Mouse (Mus musculus) bone marrow, adult 2 months (tissue): Measurements from ENCODE around the gene Gm11127. TPM values are rescaled to one million over a fixed set of nuclear protein-coding genes. Genes with fewer than 3 reads are reported as not detected.

Experiments
- H3K27ac ChIP-seq: fragments of 200-500 bp; 2 replicates; pipeline ENCODE4 v1.5.1; 2012; ENCODE audit warnings: low read depth, mild to moderate bottlenecking, control low read depth, inconsistent platforms, low read length; ENCODE audit not compliant: control insufficient read depth, poor library complexity, insufficient read depth
- H3K4me1 ChIP-seq: fragments of 200-500 bp; 2 replicates; pipeline ENCODE4 v1.6.1; 2011; ENCODE audit warnings: low read length; ENCODE audit not compliant: control insufficient read depth, insufficient read depth
- H3K4me3 ChIP-seq: fragments of 200-500 bp; replicated peaks from 2 replicates; pipeline ENCODE3; 2011; ENCODE audit warnings: mild to moderate bottlenecking, low read depth, low read length, control low read depth; ENCODE audit not compliant: control insufficient read depth
- CTCF ChIP-seq: fragments of 200-500 bp; IDR thresholded peaks from 2 replicates; pipeline ENCODE4 v1.5.1; 2011; ENCODE audit warnings: low read length, control low read depth; ENCODE audit not compliant: control insufficient read depth, insufficient read depth
- POLR2A ChIP-seq: fragments of 200-500 bp; IDR thresholded peaks from 2 replicates; pipeline ENCODE4 v1.6.1; 2011; ENCODE audit warnings: low read depth, mild to moderate bottlenecking, control low read depth, low read length, borderline replicate concordance; ENCODE audit not compliant: control insufficient read depth
- WGBS: fragments of 180-500 bp; shearing (Covaris S2); methylation state at CpG from one replicate; pipeline ENCODE4 v1.1.7; 2018; 5-methylcytosine and 5-hydroxymethylcytosine counted together
- polyA plus RNA-seq: library from polyadenylated mRNA; stranded (reverse); fragments of >200 nt; gene quantifications from 2 replicates; pipeline ENCODE4 v1.2.4, GENCODE M21; 2011; ENCODE audit warnings: low replicate concordance; ENCODE audit not compliant: missing spikeins, insufficient read depth, insufficient read length

The Gm11127 gene
- polyA plus RNA-seq, 1 experiment: not detected

- 30% methylated on average over 9 of the region's 9 CpGs for WGBS
- peak overlapping the region; percentile 78 for H3K27ac ChIP-seq
- H3K4me3 ChIP-seq: peak overlapping the region; percentile 43
- TF ChIP-seq CTCF (no peak), POLR2A (no peak)
- H3K4me1 ChIP-seq: peaks cover 13% of the 10 kb centered on the region
These were observed 34.2 kb downstream of the Gm11127 start for GRCm38 (mm10) chr17:36023710-36024654.

GRCm38 (mm10) chr17:36022922-36023321, 35.2 kb downstream of the Gm11127 start:
- TF ChIP-seq POLR2A (no peak), CTCF (no peak)
- 86% methylated on average over 6 of the region's 6 CpGs for WGBS
- Histone ChIP-seq H3K4me1 (peaks cover 13% of the 10 kb centered on the region), H3K27ac (peak overlapping the region; percentile 41), H3K4me3 (no peak overlapping the region)

GRCm38 (mm10) chr17:36022098-36022497, 36.1 kb downstream of the Gm11127 start:
- peaks cover 13% of the 10 kb centered on the region for H3K4me1 ChIP-seq

GRCm38 (mm10) chr17:36021309-36021708, 36.9 kb downstream of the Gm11127 start:
- no peak for TF ChIP-seq CTCF
- no peak for TF ChIP-seq POLR2A
- Histone ChIP-seq H3K4me3 (no peak overlapping the region), H3K4me1 (peaks cover 13% of the 10 kb centered on the region), H3K27ac (peak overlapping the region; percentile 65)
- WGBS: 71% methylated on average over 1 of the region's 1 CpGs

More at GRCm38 (mm10) chr17:36022098-36022497, 36.1 kb downstream of the Gm11127 start:
- TF ChIP-seq CTCF: no peak
- WGBS: 71% methylated on average over 9 of the region's 9 CpGs
- no peak overlapping the region for H3K4me3 ChIP-seq
- peak overlapping the region; percentile 20 for H3K27ac ChIP-seq

DNA sequence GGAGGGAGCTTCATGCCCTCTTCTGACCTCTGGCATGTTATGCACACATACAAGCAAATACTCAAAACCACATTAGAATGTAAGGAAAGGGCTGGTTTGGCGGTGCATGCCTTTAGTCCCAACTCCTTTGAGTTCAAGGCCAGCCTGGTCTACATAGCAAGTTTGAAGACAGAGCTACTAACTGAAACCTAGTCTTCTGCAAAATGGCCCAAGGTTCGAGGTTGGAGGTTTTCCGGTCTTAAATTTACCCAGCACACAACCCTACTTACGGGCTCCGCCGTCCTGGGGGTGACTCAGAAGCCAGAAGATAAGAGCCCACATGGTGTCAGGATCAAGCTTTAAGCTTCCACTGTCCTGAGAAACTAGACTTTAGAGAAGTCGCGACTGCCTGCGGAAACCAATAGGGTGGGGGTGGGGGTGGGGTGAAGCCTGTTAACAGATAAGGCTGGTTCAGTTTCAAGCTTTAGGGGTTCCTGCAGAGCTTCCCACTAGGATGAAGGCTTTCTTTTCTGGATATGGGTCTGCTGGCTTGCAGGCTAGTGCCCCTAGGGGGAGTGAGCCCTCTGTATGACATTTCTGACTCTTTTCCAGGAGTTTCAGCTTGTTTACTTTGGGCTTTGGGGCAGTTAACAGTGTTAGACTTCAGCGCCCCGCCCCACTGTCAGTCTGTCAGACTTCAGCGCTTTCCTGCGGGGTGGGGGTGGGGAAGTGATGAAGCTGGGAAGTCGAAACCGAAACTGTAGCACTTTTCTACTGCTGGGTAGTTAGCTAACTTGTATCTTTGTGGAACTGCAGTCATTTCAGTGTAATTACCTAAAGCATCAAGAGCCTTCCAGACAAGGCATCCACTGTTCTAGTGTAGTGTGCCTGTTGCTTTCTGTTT, 37.7 kb downstream of the Gm11127 start, which contains the start of gene H2-T24:
Gene H2-T24, minus strand, starts transcription at position 370 of the 883 bp plus-strand sequence.
- TF ChIP-seq CTCF (no peak), POLR2A (peak; percentile 49)
- H3K4me3 ChIP-seq: peak within 1 kb of the TSS; percentile 86
- peaks cover 13% of the 10 kb centered on the region for H3K4me1 ChIP-seq
- WGBS: 1% methylated on average over 15 of the region's 15 CpGs
- H3K27ac ChIP-seq: peak within 1 kb of the TSS; percentile 92

DNA sequence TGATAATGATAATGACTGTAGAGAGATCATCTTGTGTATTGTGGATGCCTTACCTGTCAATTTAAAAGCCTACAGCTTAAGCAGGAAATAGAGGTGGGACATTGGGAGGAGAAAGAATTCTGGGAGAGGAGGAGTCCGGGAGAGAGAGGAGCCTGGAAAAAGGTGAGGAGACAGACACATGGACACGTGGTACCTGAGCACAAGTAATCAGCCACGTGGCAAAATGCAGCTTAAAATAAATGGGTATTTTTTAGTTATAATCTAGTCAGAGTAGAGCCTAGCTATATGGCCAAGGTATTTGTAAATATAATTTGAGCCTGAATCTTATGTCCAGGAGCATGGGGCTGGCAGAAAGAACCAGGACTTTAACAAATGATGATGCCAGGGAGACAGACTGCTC, 38.7 kb downstream of the Gm11127 start:
- H3K27ac ChIP-seq: peak overlapping the region; percentile 92; the same call in 1 of the 2 replicates
- WGBS: 24% methylated on average over 3 of the region's 3 CpGs
- H3K4me3 ChIP-seq: peak overlapping the region; percentile 86
- H3K4me1 ChIP-seq: peaks cover 12% of the 10 kb centered on the region
- TF ChIP-seq CTCF (no peak), POLR2A (no peak)

DNA sequence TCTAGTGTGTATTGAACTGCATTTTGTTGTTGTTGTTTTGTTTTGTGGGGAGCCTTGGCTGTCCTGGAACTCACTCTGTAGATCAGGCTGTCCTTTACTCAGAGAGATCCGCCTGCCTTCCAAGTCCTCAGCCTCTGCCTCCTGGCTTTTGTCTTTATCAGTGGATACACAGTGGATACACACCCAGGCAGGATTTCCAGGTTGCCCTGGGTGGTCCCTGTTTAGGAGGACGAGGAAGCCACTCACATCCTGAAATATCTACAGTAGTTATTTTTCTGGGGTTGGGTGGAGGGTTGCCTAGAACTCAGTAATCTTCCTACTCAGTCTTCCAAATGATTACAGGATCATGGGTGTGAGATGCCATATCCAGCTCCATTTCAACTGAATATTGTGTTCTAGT, 39.2 kb downstream of the Gm11127 start:
- peaks cover 11% of the 10 kb centered on the region for H3K4me1 ChIP-seq
- peak overlapping the region; percentile 65 for H3K4me3 ChIP-seq
- H3K27ac ChIP-seq: peak overlapping the region; percentile 33; the same call in 1 of the 2 replicates
- 41% methylated on average over 2 of the region's 2 CpGs for WGBS
- TF ChIP-seq CTCF: no peak
- no peak for TF ChIP-seq POLR2A

GRCm38 (mm10) chr17:36017046-36017445, 41.1 kb downstream of the Gm11127 start:
- TF ChIP-seq POLR2A (no peak), CTCF (no peak)
- WGBS: 86% methylated on average over 5 of the region's 5 CpGs
- peaks cover 4% of the 10 kb centered on the region for H3K4me1 ChIP-seq
- no peak overlapping the region for H3K27ac ChIP-seq
- no peak overlapping the region for H3K4me3 ChIP-seq
